Mouse (Mus musculus) spleen, adult 2 months (tissue): Measurements from ENCODE around the gene Il23r. TPM values are rescaled to one million over a fixed set of nuclear protein-coding genes. Genes with fewer than 3 reads are reported as not detected.

Experiments used
- DNase-seq, 2 experiments: peaks; one replicate each; pipeline versions ENCODE4 v3.0.0 to v3.0.0-alpha.2; 2012 to 2021; ENCODE audit warnings: low spot score in 2 of 2, low read depth in 1 of 2
- H3K27ac ChIP-seq: fragments of 200-500 bp; 2 replicates; pipeline ENCODE4 v1.5.1; 2012; ENCODE audit warnings: low read length, inconsistent platforms; ENCODE audit not compliant: insufficient read depth
- H3K27me3 ChIP-seq: fragments of 200-500 bp; 2 replicates; pipeline ENCODE4 v1.6.1; 2012; ENCODE audit warnings: mild to moderate bottlenecking, moderate library complexity, low read length, inconsistent platforms; ENCODE audit not compliant: control insufficient read depth, insufficient read depth
- H3K36me3 ChIP-seq: fragments of 200-500 bp; 2 replicates; pipeline ENCODE4 v1.6.1; 2012; ENCODE audit warnings: mild to moderate bottlenecking, low read length, inconsistent platforms; ENCODE audit not compliant: control insufficient read depth, insufficient read depth
- H3K4me1 ChIP-seq: fragments of 200-500 bp; 2 replicates; pipeline ENCODE4 v1.6.1; 2011; ENCODE audit warnings: inconsistent platforms; ENCODE audit not compliant: control insufficient read depth, insufficient read depth, insufficient read length
- H3K4me3 ChIP-seq: fragments of 200-500 bp; 2 replicates; pipeline ENCODE4 v1.5.1; 2011; ENCODE audit warnings: mild to moderate bottlenecking, inconsistent platforms; ENCODE audit not compliant: insufficient read depth, insufficient read length; ENCODE audit errors: extremely low read depth
- CTCF ChIP-seq: fragments of 200-500 bp; IDR thresholded peaks from 2 replicates; pipeline ENCODE4 v1.5.1; 2011; ENCODE audit warnings: mild to moderate bottlenecking, inconsistent platforms; ENCODE audit not compliant: insufficient read depth, insufficient read length, insufficient replicate concordance; ENCODE audit errors: extremely low read depth
- POLR2A ChIP-seq: fragments of 200-500 bp; IDR thresholded peaks from 2 replicates; pipeline ENCODE4 v1.6.1; 2011; ENCODE audit warnings: low read depth, low read length, inconsistent platforms
- WGBS: fragments of 180-500 bp; shearing (Covaris S2); methylation state at CpG from one replicate; pipeline ENCODE4 v1.1.7; 2018; 5-methylcytosine and 5-hydroxymethylcytosine counted together
- polyA plus RNA-seq: library from polyadenylated mRNA; depleted of rRNA; stranded (reverse); fragments of >200 nt; gene quantifications from 2 replicates; pipeline ENCODE4 v1.2.3, GENCODE M21; 2012; rRNA removed

The Il23r gene
- polyA plus RNA-seq, result 0.08 TPM in 1 of 2 replicates, not detected in the other

DNA sequence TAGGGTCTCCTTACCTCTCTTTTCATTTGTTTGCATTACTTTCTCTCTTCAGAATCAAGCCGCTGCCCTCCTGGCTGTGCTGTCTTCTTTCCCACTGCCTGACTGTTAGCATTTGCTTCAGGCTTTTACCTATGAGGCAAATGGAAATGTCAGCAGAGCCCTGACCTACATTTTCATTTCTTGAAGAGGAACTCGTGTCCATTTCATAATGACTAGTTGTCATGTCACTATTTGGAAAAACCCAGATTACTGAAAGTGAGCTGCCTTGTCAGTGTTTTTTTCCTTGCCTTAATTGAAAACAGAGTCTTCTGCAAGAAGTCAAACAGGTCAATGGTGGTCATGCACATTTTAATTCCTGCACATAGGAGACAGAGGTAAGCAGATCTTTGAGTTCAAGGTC lies at the start of gene Il23r:
TSS of gene Il23r (minus strand) at position 101 of the 400 bp plus-strand sequence.
- WGBS, result 77% methylated on average over 2 of the region's 2 CpGs
- Histone ChIP-seq H3K36me3 (no peaks in the 10 kb centered on the region), H3K4me3 (no peak within 1 kb of the TSS), H3K4me1 (no peaks in the 10 kb centered on the region), H3K27ac (no peak within 1 kb of the TSS), H3K27me3 (no peaks in the 10 kb centered on the region)
- DNase-seq, result no peak
- TF ChIP-seq CTCF (no peak), POLR2A (no peak)

DNA sequence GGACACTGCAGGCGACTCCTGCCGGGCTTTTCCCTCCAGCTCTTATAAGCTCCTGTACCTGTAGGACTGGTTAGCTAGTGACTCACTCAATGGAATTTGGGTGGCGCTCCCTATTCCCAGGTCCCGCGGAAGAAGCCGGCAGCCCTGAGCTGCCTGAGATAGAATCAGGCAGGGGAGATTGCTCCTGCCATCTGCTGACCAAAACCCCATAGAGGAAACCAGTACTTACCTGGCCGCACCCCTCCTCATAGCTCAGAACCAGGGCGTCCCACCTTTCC lies 44.1 kb upstream of the Il23r start, which contains the start of gene Tacstd2:
TSS of gene Tacstd2 (minus strand) at position 20 of the 278 bp plus-strand sequence.
- 0 out of 2 replicates have a peak within 1 kb of the TSS, but pooled peaks have one; percentile 4 for H3K27ac ChIP-seq
- H3K4me3 ChIP-seq, result peak within 1 kb of the TSS; percentile 45
- peaks cover 12% of the 10 kb centered on the region for H3K4me1 ChIP-seq
- 29% methylated on average over 8 of the region's 8 CpGs for WGBS
- DNase-seq, result no peak
- no peaks in the 10 kb centered on the region for H3K36me3 ChIP-seq
- TF ChIP-seq CTCF, result no peak
- no peak for TF ChIP-seq POLR2A
- peaks cover 18% of the 10 kb centered on the region for H3K27me3 ChIP-seq

DNA sequence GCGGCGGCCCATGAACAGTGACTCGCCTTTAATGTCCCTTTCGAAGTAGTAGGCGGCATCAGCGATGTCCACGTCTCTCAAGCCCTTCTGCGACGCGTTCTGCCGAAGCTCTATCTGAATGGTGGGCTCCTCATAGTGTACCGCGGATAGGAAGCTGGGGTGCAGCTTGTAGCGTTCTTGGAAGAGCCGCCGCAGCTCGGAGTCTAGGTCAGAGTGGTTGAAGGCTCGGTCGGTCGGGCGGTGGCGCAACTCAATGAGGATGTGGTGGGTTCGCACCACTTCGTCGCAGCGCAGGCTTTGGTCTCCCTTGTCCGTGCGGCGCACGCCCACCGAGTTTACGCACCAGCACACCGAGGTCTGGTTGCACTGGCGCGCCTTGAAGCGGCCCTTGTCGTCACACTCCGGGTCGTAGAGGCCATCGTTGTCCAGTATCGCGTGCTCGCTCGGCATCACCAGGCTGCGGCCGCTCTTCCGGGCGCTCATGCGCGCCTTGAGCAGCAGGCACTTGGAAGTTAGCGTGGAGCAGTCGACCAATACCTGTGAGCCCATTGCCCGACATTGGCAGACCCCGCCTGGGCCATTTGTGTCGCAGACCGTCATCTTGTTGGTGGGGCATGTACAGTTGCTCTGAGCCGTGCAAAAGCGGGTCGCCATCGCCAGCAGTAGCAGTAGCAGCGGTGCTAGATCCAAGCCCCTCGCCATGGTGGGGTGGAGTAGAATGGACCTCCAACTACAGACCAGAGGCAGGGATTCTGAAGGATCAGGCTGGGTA lies 43.5 kb upstream of the Il23r start:
- WGBS, result 3% methylated on average over 62 of the region's 62 CpGs
- Histone ChIP-seq H3K4me1 (peaks cover 12% of the 10 kb centered on the region), H3K27me3 (peaks cover 18% of the 10 kb centered on the region), H3K27ac (0 out of 2 replicates have a peak overlapping the region, but pooled peaks have one; percentile 4), H3K36me3 (no peaks in the 10 kb centered on the region), H3K4me3 (peak overlapping the region; percentile 45)
- no peak for DNase-seq
- TF ChIP-seq POLR2A (no peak), CTCF (no peak)

DNA sequence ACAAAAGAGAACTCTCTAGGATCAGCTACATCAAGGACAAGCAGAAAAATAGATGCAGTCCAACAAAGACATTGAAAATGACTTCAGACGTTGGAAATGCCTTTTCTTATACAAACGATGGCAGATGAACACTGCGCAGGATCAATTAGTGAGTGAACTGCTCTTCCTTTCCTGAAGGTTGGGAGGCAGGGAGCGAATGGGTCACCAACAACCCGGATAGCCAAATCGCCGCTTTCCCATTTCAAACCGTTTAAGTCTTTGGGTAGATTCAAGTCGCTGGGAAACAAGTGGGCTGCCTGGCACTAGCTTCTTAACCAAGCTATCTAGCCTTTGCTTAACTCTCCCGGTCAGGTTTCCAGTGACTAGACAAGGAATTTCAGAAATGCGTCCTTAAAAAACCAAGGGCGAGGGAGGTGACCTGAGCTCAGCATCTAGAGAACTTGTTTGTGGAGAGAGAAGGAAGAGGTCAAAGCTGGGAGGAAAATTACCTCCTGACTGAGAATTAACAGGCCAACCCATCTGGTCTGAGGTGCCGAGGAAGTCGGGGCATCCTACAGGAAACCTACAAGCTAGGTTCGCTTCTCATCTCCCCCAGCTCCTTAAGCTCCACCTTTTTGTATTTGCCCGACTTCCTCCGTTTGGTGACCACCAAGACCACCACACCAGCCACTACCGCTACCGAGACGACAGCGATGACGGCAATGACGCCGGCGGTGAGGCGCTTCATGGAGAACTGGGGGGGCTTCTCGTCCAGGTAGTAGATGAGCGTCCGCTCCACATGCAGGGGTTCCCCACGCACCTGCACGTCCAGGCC lies 42.7 kb upstream of the Il23r start:
- peaks cover 12% of the 10 kb centered on the region for H3K4me1 ChIP-seq
- H3K27ac ChIP-seq, result 0 out of 2 replicates have a peak overlapping the region, but pooled peaks have one; percentile 4
- H3K27me3 ChIP-seq, result peaks cover 18% of the 10 kb centered on the region
- no peak for TF ChIP-seq CTCF
- TF ChIP-seq POLR2A, result no peak
- H3K36me3 ChIP-seq, result no peaks in the 10 kb centered on the region
- H3K4me3 ChIP-seq, result peak overlapping the region; percentile 45; the same call in 1 of the 2 replicates
- 17% methylated on average over 31 of the region's 31 CpGs for WGBS
- no peak for DNase-seq

DNA sequence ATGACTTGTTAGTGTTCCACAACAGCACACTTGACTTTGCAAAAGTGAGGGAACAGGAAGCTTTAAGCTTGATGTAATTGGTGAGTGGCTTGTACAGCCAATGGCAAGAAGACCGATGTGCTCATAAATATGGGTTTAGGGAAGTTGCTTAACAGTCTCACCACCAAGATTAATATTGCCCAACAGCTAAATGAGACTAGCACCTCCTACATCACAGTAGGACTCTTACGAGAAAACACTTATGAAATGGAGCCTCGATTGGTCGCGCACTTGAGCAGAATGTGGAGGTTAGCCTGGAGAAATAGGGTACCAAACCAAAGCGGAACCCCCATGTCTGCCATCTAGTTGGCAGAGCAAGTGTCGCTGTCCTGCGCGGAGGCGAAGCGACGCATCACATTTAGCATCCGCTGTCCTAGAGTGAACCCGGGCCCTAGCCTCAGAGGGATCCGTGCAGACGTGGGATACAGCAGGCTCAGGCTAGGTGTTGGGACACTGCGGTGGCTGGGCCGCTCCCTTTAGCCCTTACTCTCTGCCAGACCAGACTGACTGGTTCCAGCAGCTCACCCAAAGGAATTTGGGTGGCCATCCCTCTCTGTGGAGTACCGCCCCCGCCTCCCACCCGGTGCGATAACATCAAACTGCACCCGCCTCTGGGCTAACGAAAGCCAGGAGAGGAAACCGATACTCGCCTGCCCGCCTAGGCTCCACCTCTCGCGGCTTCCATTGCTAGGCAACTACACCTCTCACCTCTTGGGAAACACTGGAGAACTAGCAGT lies 41.2 kb upstream of the Il23r start:
- 3% methylated on average over 29 of the region's 29 CpGs for WGBS
- DNase-seq, result no peak
- peak overlapping the region; percentile 10 for H3K27ac ChIP-seq
- no peak for TF ChIP-seq CTCF
- no peak for TF ChIP-seq POLR2A
- H3K36me3 ChIP-seq, result no peaks in the 10 kb centered on the region
- H3K4me3 ChIP-seq, result peak overlapping the region; percentile 28; the same call in 1 of the 2 replicates
- peaks cover 18% of the 10 kb centered on the region for H3K27me3 ChIP-seq
- peaks cover 12% of the 10 kb centered on the region for H3K4me1 ChIP-seq

DNA sequence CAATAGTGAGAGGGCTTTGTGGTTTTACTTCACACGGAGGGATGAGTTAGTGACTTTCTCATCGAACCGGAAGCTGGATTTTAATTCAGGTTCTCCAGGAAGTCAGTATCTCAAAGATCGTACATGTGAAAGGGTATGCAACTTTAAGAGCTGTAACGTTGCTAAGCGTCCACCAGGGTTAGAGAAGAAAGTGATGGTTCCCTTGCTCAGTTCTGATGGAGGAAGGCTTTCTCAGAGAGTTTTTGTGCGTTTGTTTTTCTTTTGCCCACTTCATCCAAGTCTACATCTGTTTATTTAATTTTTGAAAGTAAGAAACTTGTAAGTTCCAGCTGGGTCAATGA lies 40.1 kb upstream of the Il23r start:
- H3K4me1 ChIP-seq, result peaks cover 12% of the 10 kb centered on the region
- DNase-seq, result no peak
- peaks cover 18% of the 10 kb centered on the region for H3K27me3 ChIP-seq
- H3K27ac ChIP-seq, result no peak overlapping the region
- H3K4me3 ChIP-seq, result no peak overlapping the region
- WGBS, result 54% methylated on average over 7 of the region's 7 CpGs
- no peak for TF ChIP-seq POLR2A
- no peak for TF ChIP-seq CTCF
- no peaks in the 10 kb centered on the region for H3K36me3 ChIP-seq
